Mouse (Mus musculus) kidney, postnatal 36 days (tissue): ENCODE measurements at regions not wholly inside any gene's neighbourhood (a gene's known extent, or its start where the extent isn't known, plus 50 kb on each side); places are given as distances from the start of the nearest gene placed in this dataset.
A peak's percentile ranks its signal among the peaks of the same experiment; 100 is the strongest.
"Not testable (repeated sequence)": the region's sequence is repeated elsewhere in the genome, so short reads cannot be mapped to it uniquely, and the experiment has no call there.

Experiments used
- DNase-seq, 2 experiments: peaks; one replicate each; pipeline ENCODE4 v3.0.0; 2021 to 2022; ENCODE audit warnings: mixed read lengths in 2 of 2

DNA sequence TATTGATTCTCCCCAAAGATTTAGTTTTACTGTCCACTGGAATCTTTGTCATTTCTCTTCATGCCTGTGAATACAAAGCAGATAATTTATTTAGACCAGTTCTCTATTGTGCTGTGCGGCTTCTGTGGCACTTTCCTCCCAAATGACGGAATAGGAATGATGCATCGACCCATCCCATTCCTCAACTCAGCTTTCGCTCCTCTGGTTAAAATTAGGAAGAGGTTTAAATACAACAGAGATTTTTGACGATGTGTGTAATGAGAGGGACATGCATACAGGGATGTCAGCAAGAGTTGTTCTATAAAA is 187.2 kb upstream of the Tsc22d2 start:
- no peak for DNase-seq

GRCm38 (mm10) chr3:58228189-58228588 is 186.3 kb upstream of the Tsc22d2 start:
- DNase-seq, result peak; percentile 4 to 11

DNA sequence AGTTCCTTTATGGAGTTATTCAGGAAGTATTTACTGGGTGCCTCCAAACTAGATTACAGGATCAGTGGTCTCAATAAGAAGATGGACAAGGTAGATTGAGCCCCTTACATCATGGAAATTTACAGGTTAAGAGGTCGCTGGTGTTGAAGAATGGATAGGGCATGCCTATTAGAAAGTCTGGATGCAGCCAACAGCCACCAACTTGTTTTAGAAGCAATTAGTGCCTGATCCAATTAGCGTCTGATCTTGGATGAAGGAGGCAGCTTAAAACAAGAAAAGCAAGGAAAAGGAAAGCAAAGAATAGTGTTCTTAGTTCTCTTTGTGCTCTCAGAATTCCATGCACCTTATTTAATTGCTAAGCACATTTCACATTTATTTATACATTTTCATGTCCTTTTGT is 182.8 kb upstream of the Tsc22d2 start:
- no peak for DNase-seq

- no peak for DNase-seq
These were observed 181.2 kb upstream of the Tsc22d2 start for GRCm38 (mm10) chr3:58233296-58233695.

- no peak for DNase-seq
These were observed 179.5 kb upstream of the Tsc22d2 start for GRCm38 (mm10) chr3:58234846-58235630.

DNA sequence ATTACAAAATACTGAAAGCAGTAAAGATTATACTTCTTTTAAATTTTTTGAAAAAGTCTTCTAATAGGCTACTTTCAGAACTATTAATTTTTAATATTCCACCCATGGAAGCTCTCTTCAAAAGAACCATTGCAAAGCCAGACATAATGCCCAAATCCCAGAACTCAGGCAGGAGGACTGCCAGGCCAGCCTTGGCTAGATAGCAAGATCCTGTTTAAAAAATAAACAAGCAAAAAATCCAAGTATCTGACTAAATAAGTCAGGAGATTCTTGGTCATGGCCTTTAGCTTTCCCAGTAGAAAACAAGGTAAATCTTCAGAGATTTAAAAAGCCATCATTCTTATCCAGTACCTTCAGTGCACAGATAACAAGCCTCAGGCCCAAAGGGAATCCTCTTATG is 176.4 kb upstream of the Tsc22d2 start:
- DNase-seq, result no peak

GRCm38 (mm10) chr3:58240775-58241174 is 173.7 kb upstream of the Tsc22d2 start:
- DNase-seq, result no peak

DNA sequence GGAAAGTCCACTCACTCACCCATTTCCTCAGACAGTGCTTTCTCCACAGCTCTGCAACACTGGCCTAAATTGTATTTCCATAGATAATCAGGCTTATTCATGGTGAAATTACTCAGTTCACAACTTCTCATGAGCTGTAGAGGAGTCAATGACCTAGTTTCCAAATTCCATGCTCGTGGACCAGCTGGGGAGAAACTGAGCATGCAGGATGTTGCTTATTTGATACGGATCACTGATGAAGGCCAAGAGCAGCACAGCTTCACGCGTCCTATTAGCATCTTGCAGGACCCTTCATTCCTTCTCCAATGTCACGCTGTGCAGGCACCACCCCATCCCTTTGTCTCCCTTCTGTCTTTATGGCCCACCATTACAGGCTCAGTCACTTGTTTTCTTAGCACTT is 169.2 kb upstream of the Tsc22d2 start:
- DNase-seq, result no peak

DNA sequence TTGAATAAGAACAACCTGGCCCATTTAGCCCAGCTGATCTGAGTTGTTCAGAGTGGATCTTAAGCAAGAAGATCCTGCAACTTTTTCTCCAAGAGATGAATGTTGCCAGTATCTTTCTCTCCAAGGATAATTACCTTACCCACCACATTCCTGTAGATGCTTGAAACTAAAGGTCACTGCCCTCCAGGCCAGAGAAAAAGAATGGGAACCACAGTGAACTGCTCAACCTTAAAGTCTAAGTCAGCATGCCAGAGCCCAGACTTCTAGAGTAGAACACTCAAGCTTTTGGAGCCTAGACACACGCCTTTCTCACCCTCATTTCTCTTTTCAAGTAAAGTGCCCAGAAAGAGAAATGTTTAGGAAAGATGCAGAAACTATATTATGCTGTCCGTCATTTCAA is 166.5 kb upstream of the Tsc22d2 start:
- DNase-seq, result no peak

GRCm38 (mm10) chr3:58253942-58254341 is 160.6 kb upstream of the Tsc22d2 start:
- DNase-seq, result no peak

GRCm38 (mm10) chr3:58267606-58268325 is 146.7 kb upstream of the Tsc22d2 start:
- no peak for DNase-seq

DNA sequence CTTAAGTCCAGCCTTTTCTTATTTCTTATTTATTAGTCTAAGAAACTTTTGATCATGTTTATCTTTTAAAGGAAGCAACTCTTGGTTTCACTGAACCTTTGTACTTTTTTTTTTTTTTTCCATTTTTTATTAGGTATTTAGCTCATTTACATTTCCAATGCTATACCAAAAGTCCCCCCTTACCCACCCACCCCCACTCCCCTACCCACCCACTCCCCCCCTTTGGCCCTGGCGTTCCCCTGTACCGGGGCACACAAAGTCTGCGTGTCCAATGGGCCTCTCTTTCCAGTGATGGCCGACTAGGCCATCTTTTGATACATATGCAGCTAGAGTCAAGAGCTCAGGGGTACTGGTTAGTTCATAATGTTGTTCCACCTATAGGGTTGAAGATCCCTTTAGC is 143.1 kb upstream of the Tsc22d2 start:
- not testable (repeated sequence) for DNase-seq

DNA sequence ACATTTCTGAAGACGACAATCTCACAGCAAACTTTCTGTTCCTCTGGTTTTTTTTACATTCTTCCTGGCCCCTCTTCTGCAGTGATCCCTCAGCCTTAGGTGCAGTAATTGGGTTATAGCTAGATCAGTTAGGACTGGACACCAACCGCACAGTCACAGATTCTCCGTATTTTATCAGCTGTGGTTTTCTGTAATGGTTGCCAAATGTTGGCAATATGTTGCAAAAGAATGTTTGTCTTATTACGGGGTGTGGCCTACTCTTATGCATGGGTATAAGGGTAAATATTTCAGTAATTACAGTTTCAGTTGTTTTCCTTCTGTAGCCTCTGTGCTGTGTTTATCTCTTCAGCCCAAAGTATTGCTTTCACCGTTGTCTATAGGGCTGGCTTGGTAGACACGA is 133.2 kb upstream of the Tsc22d2 start:
- no peak for DNase-seq

DNA sequence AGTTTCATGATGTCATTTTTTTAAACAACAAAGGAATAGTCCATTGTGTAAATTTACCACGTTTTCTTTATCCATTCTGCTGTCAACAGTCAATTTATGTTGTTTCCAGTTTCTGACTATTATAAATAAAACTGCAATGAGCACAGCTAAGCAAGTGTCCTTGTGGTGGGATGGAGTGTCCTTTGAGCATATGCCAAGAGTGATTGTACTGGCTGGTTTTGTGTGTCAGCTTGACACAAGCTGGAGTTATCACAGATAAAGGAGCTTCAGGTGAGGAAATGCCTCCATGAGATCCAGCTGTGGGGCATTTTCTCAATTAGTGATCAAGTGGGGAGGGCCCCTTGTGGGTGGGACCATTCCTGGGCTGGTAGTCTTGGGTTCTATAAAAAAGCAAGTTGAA is 130.1 kb upstream of the Tsc22d2 start:
- DNase-seq, result not testable (repeated sequence)

GRCm38 (mm10) chr3:58295810-58296209 is 118.7 kb upstream of the Tsc22d2 start:
- DNase-seq, result no peak

GRCm38 (mm10) chr3:58300213-58300612 is 114.3 kb upstream of the Tsc22d2 start:
- DNase-seq, result no peak

GRCm38 (mm10) chr3:58300801-58301485 is 113.6 kb upstream of the Tsc22d2 start:
- DNase-seq, result no peak

DNA sequence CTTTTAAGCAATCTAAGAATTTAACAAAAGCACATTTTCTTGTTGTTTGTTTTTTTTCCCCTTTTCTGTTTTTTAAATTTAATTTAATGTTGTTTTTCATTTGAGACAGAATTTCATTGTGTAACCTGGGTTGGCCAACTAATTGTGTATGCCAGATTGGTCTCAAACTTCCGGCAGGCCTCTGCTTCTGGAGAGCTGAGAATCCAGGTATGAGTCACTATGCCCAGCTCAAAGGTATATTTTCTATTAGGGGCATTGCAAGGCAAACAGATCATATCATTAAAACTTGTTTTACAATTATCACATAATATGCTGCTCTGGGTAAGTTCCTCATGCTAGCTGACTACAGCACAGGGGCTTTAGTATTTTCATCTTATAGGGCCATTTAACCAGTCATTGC is 112.2 kb upstream of the Tsc22d2 start:
- no peak for DNase-seq

GRCm38 (mm10) chr3:58303746-58304145 is 110.8 kb upstream of the Tsc22d2 start:
- no peak for DNase-seq

- DNase-seq, result no peak
These were observed 104.9 kb upstream of the Tsc22d2 start for GRCm38 (mm10) chr3:58309601-58310000.

GRCm38 (mm10) chr3:58310390-58310789 is 104.1 kb upstream of the Tsc22d2 start:
- DNase-seq, result no peak

GRCm38 (mm10) chr3:58311104-58311685 is 103.3 kb upstream of the Tsc22d2 start:
- no peak for DNase-seq

GRCm38 (mm10) chr3:58312623-58313022 is 101.9 kb upstream of the Tsc22d2 start:
- no peak for DNase-seq

DNA sequence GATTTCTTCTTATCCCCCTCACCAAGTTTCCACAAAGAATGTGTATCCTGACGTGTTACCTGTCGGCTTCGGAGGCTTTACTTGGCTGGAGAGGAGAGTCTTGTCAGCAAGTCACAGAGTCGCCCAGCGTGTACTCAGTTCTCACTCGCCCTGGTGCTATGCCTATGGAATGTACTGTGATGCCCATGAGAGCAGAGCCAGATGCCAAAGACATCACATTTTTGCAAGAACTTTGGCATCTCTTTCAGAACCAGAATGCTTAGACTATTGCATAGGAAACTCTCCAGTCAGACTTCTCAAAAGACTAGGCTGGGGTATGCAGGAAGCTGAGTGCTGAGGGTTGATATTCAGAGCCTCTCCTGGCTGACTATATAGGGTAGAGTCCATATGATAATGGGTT is 99.3 kb upstream of the Tsc22d2 start:
- DNase-seq, result no peak
